Mouse (Mus musculus): ENCODE results near the gene Gm10260. TPM values are rescaled to one million over a fixed set of nuclear protein-coding genes. Genes with fewer than 3 reads are reported as not detected.

Gm10260 gene
- not detected for polyA plus RNA-seq (2015; fragmentation: Illumina TruSeq; extraction: RNeasy Lipid Tissue Mini Kit (QIAGEN cat#74804); ENCODE audit: insufficient read depth, low read depth, low replicate concordance)

DNA sequence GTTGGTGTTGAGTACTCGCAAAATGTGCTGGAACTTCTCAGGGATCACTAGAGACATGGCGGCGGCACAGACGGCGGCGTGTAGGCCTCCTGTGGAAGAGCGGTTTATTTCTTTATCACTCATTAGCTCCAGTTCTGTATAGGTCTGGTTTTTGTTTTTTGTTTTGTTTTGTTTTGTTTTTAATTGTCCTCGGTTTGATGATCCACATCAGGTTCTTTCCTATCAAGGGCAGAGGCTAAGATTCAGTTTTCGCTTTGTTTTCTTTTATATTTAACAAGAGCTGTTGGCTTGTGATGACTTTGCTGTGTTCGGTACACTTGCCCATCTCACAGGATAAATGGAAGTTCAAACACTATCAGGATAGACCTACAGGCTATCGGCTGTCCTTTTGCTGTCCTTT, at the start of gene Gm10260:
Gene Gm10260 (minus strand): TSS at position 101 of the 400 bp plus-strand sequence.

